Mouse (Mus musculus): ENCODE data around the gene Ctnnb1. TPM values are rescaled to one million over a fixed set of nuclear protein-coding genes. Genes with fewer than 3 reads are reported as not detected.
"Not testable (repeated sequence)": the region's sequence is repeated elsewhere in the genome, so short reads cannot be mapped to it uniquely, and the experiment has no call there.

Gene Ctnnb1
- 100 to 1,000 TPM; 434 to 436 TPM for total RNA-seq (2021)
- long read RNA-seq, experiment 1, transcript Ctnnb1-201 (15 exons, 3,623 nt), result major isoform, 46 of 88 reads
- long read RNA-seq, experiment 1, transcript Ctnnb1-215 (1 exons, 1,292 nt), result minor isoform, 11 of 88 reads
- long read RNA-seq, experiment 1, partial matches to known transcripts, result 23 of 88 reads
- long read RNA-seq, experiment 1, other reads (novel, unspliced or antisense), result 8 of 88 reads
- long read RNA-seq, experiment 2, transcript Ctnnb1-201 (15 exons, 3,623 nt), result major isoform, 41 of 95 reads
- long read RNA-seq, experiment 2, partial matches to known transcripts, result 28 of 95 reads
- long read RNA-seq, experiment 2, other reads (novel, unspliced or antisense), result 20 of 95 reads

- DNase-seq (ENCODE audit: low spot score in 2 of 2), result no peak
Measured at GRCm38 (mm10) chr9:120929081-120929480, at the start of gene Ctnnb1. Gene Ctnnb1, plus strand, starts transcription at chr9:120929216.

- DNase-seq (ENCODE audit: low spot score in 2 of 2), result no peak
Measured at GRCm38 (mm10) chr9:120880286-120880685, 48.7 kb upstream of the Ctnnb1 start.

- DNase-seq (ENCODE audit: low spot score in 2 of 2), result no peak
Measured at GRCm38 (mm10) chr9:120881121-120881520, 47.9 kb upstream of the Ctnnb1 start.

GRCm38 (mm10) chr9:120881839-120882238 lies 47.2 kb upstream of the Ctnnb1 start:
- DNase-seq (ENCODE audit: low spot score in 2 of 2), result no peak

- DNase-seq (ENCODE audit: low spot score in 2 of 2), result no peak
Measured at GRCm38 (mm10) chr9:120884726-120885125, 44.3 kb upstream of the Ctnnb1 start.

GRCm38 (mm10) chr9:120887631-120888030 lies 41.4 kb upstream of the Ctnnb1 start:
- DNase-seq (ENCODE audit: low spot score in 2 of 2), result no peak

- no peak for DNase-seq (ENCODE audit: low spot score in 2 of 2)
Measured at GRCm38 (mm10) chr9:120893435-120893834, 35.6 kb upstream of the Ctnnb1 start.

- no peak for DNase-seq (ENCODE audit: low spot score in 2 of 2)
Measured at GRCm38 (mm10) chr9:120893971-120894370, 35.0 kb upstream of the Ctnnb1 start.

GRCm38 (mm10) chr9:120894376-120894775 lies 34.6 kb upstream of the Ctnnb1 start:
- no peak for DNase-seq (ENCODE audit: low spot score in 2 of 2)

GRCm38 (mm10) chr9:120896502-120896901 lies 32.5 kb upstream of the Ctnnb1 start:
- DNase-seq (ENCODE audit: low spot score in 2 of 2), result no peak

- no peak for DNase-seq (ENCODE audit: low spot score in 2 of 2)
Measured at GRCm38 (mm10) chr9:120897269-120897668, 31.7 kb upstream of the Ctnnb1 start.

- DNase-seq (ENCODE audit: low spot score in 2 of 2), result no peak
Measured at GRCm38 (mm10) chr9:120899833-120900232, 29.2 kb upstream of the Ctnnb1 start.

- DNase-seq (ENCODE audit: low spot score in 2 of 2), result no peak
Measured at GRCm38 (mm10) chr9:120900338-120901274, 28.4 kb upstream of the Ctnnb1 start.

GRCm38 (mm10) chr9:120902562-120902961 lies 26.5 kb upstream of the Ctnnb1 start:
- no peak for DNase-seq (ENCODE audit: low spot score in 2 of 2)

- DNase-seq (ENCODE audit: low spot score in 2 of 2), result no peak
Measured at GRCm38 (mm10) chr9:120908461-120908860, 20.6 kb upstream of the Ctnnb1 start.

GRCm38 (mm10) chr9:120913152-120913551 lies 15.9 kb upstream of the Ctnnb1 start:
- no peak for DNase-seq (ENCODE audit: low spot score in 2 of 2)

GRCm38 (mm10) chr9:120914429-120914828 lies 14.6 kb upstream of the Ctnnb1 start:
- no peak for DNase-seq (ENCODE audit: low spot score in 2 of 2)

GRCm38 (mm10) chr9:120914877-120915459 lies 14.0 kb upstream of the Ctnnb1 start:
- no peak for DNase-seq (ENCODE audit: low spot score in 2 of 2)

GRCm38 (mm10) chr9:120917619-120918018 lies 11.4 kb upstream of the Ctnnb1 start:
- DNase-seq (ENCODE audit: low spot score in 2 of 2), result not testable (repeated sequence)

- DNase-seq (ENCODE audit: low spot score in 2 of 2), result no peak
Measured at GRCm38 (mm10) chr9:120918211-120918610, 10.8 kb upstream of the Ctnnb1 start.

GRCm38 (mm10) chr9:120918642-120919041 lies 10.4 kb upstream of the Ctnnb1 start:
- DNase-seq (ENCODE audit: low spot score in 2 of 2), result no peak

- no peak for DNase-seq (ENCODE audit: low spot score in 2 of 2)
Measured at GRCm38 (mm10) chr9:120919130-120919529, 9.9 kb upstream of the Ctnnb1 start.
